Mouse (Mus musculus) CH12.LX (cell line): ENCODE results near the gene Copa.

Experiments used
- CTCF ChIP-seq, 2 experiments: IDR thresholded peaks in 1 of 2; conservative IDR thresholded peaks in 1 of 2; 2 replicates each; pipeline ENCODE4 v1.5.1; 2011 to 2012; ENCODE audit warnings: low read depth in 2 of 2, low read length in 2 of 2, improper control_type of control experiment in 1 of 2, inconsistent platforms in 1 of 2, mild to moderate bottlenecking in 1 of 2, moderate library complexity in 1 of 2
- EP300 ChIP-seq: IDR thresholded peaks from 2 replicates; pipeline ENCODE4 v1.6.1; 2011; ENCODE audit warnings: low read length, improper control_type of control experiment
- NRF1 ChIP-seq: IDR thresholded peaks from 2 replicates; pipeline ENCODE4 v1.6.1; 2014; ENCODE audit warnings: low read depth, mild to moderate bottlenecking, inconsistent platforms, low read length, improper control_type of control experiment, moderate library complexity
- POLR2A ChIP-seq: IDR thresholded peaks from 2 replicates; pipeline ENCODE4 v1.6.1; 2011; ENCODE audit warnings: low read depth, mild to moderate bottlenecking, improper control_type of control experiment, low read length
- USF2 ChIP-seq: conservative IDR thresholded peaks from 2 replicates; pipeline ENCODE4 v1.6.1; 2011; ENCODE audit warnings: low read depth, low read length, improper control_type of control experiment

- TF ChIP-seq EP300 (peak; percentile 25; the same call in 1 of the 2 replicates), POLR2A (0 out of 2 replicates have a peak, but pooled peaks have one; percentile 16), NRF1 (no peak), USF2 (no peak), CTCF (conservative IDR thresholded peaks at IDR 0.05 in 1 of 2, IDR thresholded peaks at IDR 0.05 in 1 of 2; ENCODE audit: low read depth in 2 of 2, low read length in 2 of 2) (peak; percentile 57 to 92)
Measured at GRCm38 (mm10) chr1:172046938-172047337, 35.4 kb upstream of the Copa start.
